Mouse (Mus musculus): ENCODE data around the gene Snrpf.

DNA sequence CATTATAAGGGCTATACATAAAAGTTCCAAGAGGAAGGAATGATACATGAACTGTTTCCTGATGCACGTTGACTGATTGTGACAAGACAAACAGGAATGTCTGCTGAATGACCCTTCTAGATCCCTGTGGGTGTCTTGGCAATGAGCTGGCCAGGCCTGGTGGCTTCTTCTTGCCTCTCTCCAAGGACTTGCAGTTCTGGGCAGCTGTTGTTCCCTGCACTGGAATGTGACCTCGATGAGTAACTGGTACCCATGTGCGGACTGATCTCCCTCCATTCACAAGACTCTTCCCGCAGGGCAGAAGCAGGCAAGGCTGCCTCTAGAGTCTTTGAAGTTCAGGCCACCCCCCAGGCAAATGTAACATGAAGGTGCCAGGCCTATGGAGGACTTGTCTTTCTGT lies 6.3 kb upstream of the Snrpf start:
- TF ChIP-seq CTCF (IDR thresholded peaks at IDR 0.05; ENCODE audit: low read depth), result no peak
- no peak for TF ChIP-seq EP300 (optimal IDR thresholded peaks at IDR 0.05)
